Mouse (Mus musculus) hindbrain, embryonic 13.5 days (tissue): ENCODE measurements at regions not wholly inside any gene's neighbourhood (a gene's known extent, or its start where the extent isn't known, plus 50 kb on each side); places are given as distances from the start of the nearest gene placed in this dataset.
A peak's percentile ranks its signal among the peaks of the same experiment; 100 is the strongest.

ENCODE experiments used
- ATAC-seq: fragments of 200-750 bp; cut with Nextera tagmentation; 2 replicates; pipeline ENCODE4 v1.8.0; 2017; ENCODE audit warnings: moderate TSS enrichment; ENCODE audit not compliant: low FRiP score
- H3K27ac ChIP-seq: fragments of 300-500 bp; sonication (generic); 2 replicates; pipeline ENCODE4 v1.5.1; 2015; ENCODE audit warnings: inconsistent platforms, mild to moderate bottlenecking, moderate library complexity
- H3K27me3 ChIP-seq: fragments of 300-500 bp; sonication (generic); 2 replicates; pipeline ENCODE4 v1.6.1; 2015; ENCODE audit warnings: mild to moderate bottlenecking, inconsistent platforms
- H3K36me3 ChIP-seq: fragments of 300-500 bp; sonication (generic); 2 replicates; pipeline ENCODE4 v1.6.1; 2015; ENCODE audit warnings: mild to moderate bottlenecking, inconsistent platforms
- H3K4me1 ChIP-seq: fragments of 300-500 bp; sonication (generic); replicated peaks from 2 replicates; pipeline ENCODE4 v1.6.1; 2015; ENCODE audit warnings: inconsistent platforms
- H3K4me2 ChIP-seq: fragments of 300-500 bp; sonication (generic); 2 replicates; pipeline ENCODE4 v1.6.1; 2015; ENCODE audit warnings: inconsistent platforms, mild to moderate bottlenecking, moderate library complexity
- H3K4me3 ChIP-seq: fragments of 300-500 bp; sonication (generic); 2 replicates; pipeline ENCODE4 v1.5.1; 2015; ENCODE audit warnings: mild to moderate bottlenecking, inconsistent platforms
- H3K9ac ChIP-seq: fragments of 300-500 bp; sonication (generic); 2 replicates; pipeline ENCODE4 v1.6.1; 2015; ENCODE audit warnings: mild to moderate bottlenecking, inconsistent platforms
- H3K9me3 ChIP-seq: fragments of 300-500 bp; sonication (generic); 2 replicates; pipeline ENCODE4 v1.6.1; 2016; ENCODE audit warnings: inconsistent platforms
- WGBS: fragments of 180-500 bp; shearing (Covaris S2); methylation state at CpG from one replicate; pipeline ENCODE4 v1.1.7; 2015; 5-methylcytosine and 5-hydroxymethylcytosine counted together

- Histone ChIP-seq H3K36me3 (no peaks in the 10 kb centered on the region), H3K4me2 (no peak overlapping the region), H3K9me3 (no peaks in the 10 kb centered on the region), H3K4me3 (no peak overlapping the region), H3K27ac (no peak overlapping the region), H3K27me3 (no peaks in the 10 kb centered on the region), H3K4me1 (no peaks in the 10 kb centered on the region), H3K9ac (no peak overlapping the region)
- WGBS: 76% methylated on average over 3 of the region's 3 CpGs
- no peak for ATAC-seq
Measured at GRCm38 (mm10) chr10:68897524-68897923, 174.1 kb downstream of the Tmem26 start.

GRCm38 (mm10) chr10:68901168-68901567, 177.7 kb downstream of the Tmem26 start:
- WGBS: 83% methylated on average over 4 of the region's 4 CpGs
- Histone ChIP-seq H3K4me2 (no peak overlapping the region), H3K36me3 (no peaks in the 10 kb centered on the region), H3K4me1 (no peaks in the 10 kb centered on the region), H3K9me3 (no peaks in the 10 kb centered on the region), H3K27me3 (no peaks in the 10 kb centered on the region), H3K4me3 (no peak overlapping the region), H3K27ac (no peak overlapping the region), H3K9ac (no peak overlapping the region)
- ATAC-seq: no peak

GRCm38 (mm10) chr10:68902670-68903069, 179.2 kb downstream of the Tmem26 start:
- H3K36me3 ChIP-seq: no peaks in the 10 kb centered on the region
- 27% methylated on average over 3 of the region's 3 CpGs for WGBS

GRCm38 (mm10) chr10:68904337-68904736, 180.9 kb downstream of the Tmem26 start:
- Histone ChIP-seq H3K27ac (no peak overlapping the region), H3K4me1 (peaks cover 4% of the 10 kb centered on the region; the same call in 1 of the 2 replicates), H3K27me3 (no peaks in the 10 kb centered on the region), H3K9ac (no peak overlapping the region), H3K4me2 (no peak overlapping the region), H3K9me3 (no peaks in the 10 kb centered on the region), H3K36me3 (no peaks in the 10 kb centered on the region), H3K4me3 (no peak overlapping the region)
- ATAC-seq: no peak
- 93% methylated on average over 10 of the region's 10 CpGs for WGBS

More at GRCm38 (mm10) chr10:68902670-68903069, 179.2 kb downstream of the Tmem26 start:
- Histone ChIP-seq H3K4me1 (no peaks in the 10 kb centered on the region), H3K4me2 (no peak overlapping the region), H3K9me3 (no peaks in the 10 kb centered on the region), H3K27me3 (no peaks in the 10 kb centered on the region), H3K4me3 (no peak overlapping the region), H3K27ac (no peak overlapping the region), H3K9ac (no peak overlapping the region)
- ATAC-seq: no peak

GRCm38 (mm10) chr10:68908236-68908635, 184.8 kb downstream of the Tmem26 start:
- no peaks in the 10 kb centered on the region for H3K9me3 ChIP-seq
- no peak overlapping the region for H3K4me3 ChIP-seq
- 0 out of 2 replicates have a peak, but pooled peaks have one; percentile 21 for ATAC-seq
- no peaks in the 10 kb centered on the region for H3K36me3 ChIP-seq
- H3K27ac ChIP-seq: no peak overlapping the region
- H3K9ac ChIP-seq: no peak overlapping the region
- H3K4me1 ChIP-seq: peaks cover 4% of the 10 kb centered on the region; the same call in 1 of the 2 replicates
- H3K27me3 ChIP-seq: no peaks in the 10 kb centered on the region
- WGBS: 19% methylated on average over 5 of the region's 5 CpGs
- H3K4me2 ChIP-seq: no peak overlapping the region

GRCm38 (mm10) chr10:68909018-68909417, 185.6 kb downstream of the Tmem26 start:
- no peak overlapping the region for H3K9ac ChIP-seq

GRCm38 (mm10) chr10:68916147-68916546, 192.7 kb downstream of the Tmem26 start:
- no peak for ATAC-seq
- H3K36me3 ChIP-seq: no peaks in the 10 kb centered on the region
- H3K27ac ChIP-seq: no peak overlapping the region
- 81% methylated on average over 7 of the region's 7 CpGs for WGBS
- H3K4me1 ChIP-seq: no peaks in the 10 kb centered on the region
- no peak overlapping the region for H3K4me3 ChIP-seq
- no peak overlapping the region for H3K4me2 ChIP-seq
- no peaks in the 10 kb centered on the region for H3K9me3 ChIP-seq
- no peak overlapping the region for H3K9ac ChIP-seq
- H3K27me3 ChIP-seq: no peaks in the 10 kb centered on the region

More at GRCm38 (mm10) chr10:68909018-68909417, 185.6 kb downstream of the Tmem26 start:
- Histone ChIP-seq H3K4me3 (no peak overlapping the region), H3K36me3 (no peaks in the 10 kb centered on the region), H3K4me1 (peaks cover 4% of the 10 kb centered on the region; the same call in 1 of the 2 replicates), H3K27ac (peak overlapping the region; percentile 13; the same call in 1 of the 2 replicates), H3K9me3 (no peaks in the 10 kb centered on the region), H3K4me2 (peak overlapping the region; percentile 14), H3K27me3 (no peaks in the 10 kb centered on the region)
- ATAC-seq: 0 out of 2 replicates have a peak, but pooled peaks have one; percentile 32
- 52% methylated on average over 10 of the region's 10 CpGs for WGBS

- no peak overlapping the region for H3K9ac ChIP-seq
- no peak overlapping the region for H3K27ac ChIP-seq
- no peaks in the 10 kb centered on the region for H3K36me3 ChIP-seq
- WGBS: 86% methylated on average over 5 of the region's 5 CpGs
- no peak overlapping the region for H3K4me2 ChIP-seq
- H3K27me3 ChIP-seq: no peaks in the 10 kb centered on the region
- H3K4me3 ChIP-seq: no peak overlapping the region
- H3K9me3 ChIP-seq: no peaks in the 10 kb centered on the region
- no peak for ATAC-seq
- H3K4me1 ChIP-seq: no peaks in the 10 kb centered on the region
Measured at GRCm38 (mm10) chr10:68935843-68936242, 212.4 kb downstream of the Tmem26 start.

- WGBS: 61% methylated on average over 6 of the region's 6 CpGs
- no peak for ATAC-seq
- H3K27ac ChIP-seq: no peak overlapping the region
- no peak overlapping the region for H3K9ac ChIP-seq
- H3K27me3 ChIP-seq: no peaks in the 10 kb centered on the region
- H3K4me1 ChIP-seq: no peaks in the 10 kb centered on the region
- no peak overlapping the region for H3K4me3 ChIP-seq
- no peaks in the 10 kb centered on the region for H3K36me3 ChIP-seq
- H3K4me2 ChIP-seq: no peak overlapping the region
- H3K9me3 ChIP-seq: no peaks in the 10 kb centered on the region
Measured at GRCm38 (mm10) chr10:68943239-68943638, 208.0 kb upstream of the Rhobtb1 start.

GRCm38 (mm10) chr10:68956539-68956938, 194.7 kb upstream of the Rhobtb1 start:
- Histone ChIP-seq H3K36me3 (no peaks in the 10 kb centered on the region), H3K27ac (no peak overlapping the region), H3K4me1 (no peaks in the 10 kb centered on the region), H3K4me3 (no peak overlapping the region), H3K9ac (no peak overlapping the region), H3K27me3 (no peaks in the 10 kb centered on the region), H3K4me2 (no peak overlapping the region), H3K9me3 (0 out of 2 replicates have a peak, but pooled peaks cover 4% of the 10 kb centered on the region)
- ATAC-seq: no peak
- WGBS: 77% methylated on average over 7 of the region's 7 CpGs

GRCm38 (mm10) chr10:68961376-68961775, 189.9 kb upstream of the Rhobtb1 start:
- Histone ChIP-seq H3K4me1 (no peaks in the 10 kb centered on the region), H3K4me3 (no peak overlapping the region), H3K27ac (no peak overlapping the region), H3K27me3 (no peaks in the 10 kb centered on the region), H3K9ac (no peak overlapping the region), H3K9me3 (0 out of 2 replicates have a peak, but pooled peaks cover 4% of the 10 kb centered on the region), H3K4me2 (no peak overlapping the region), H3K36me3 (no peaks in the 10 kb centered on the region)
- no peak for ATAC-seq
- 96% methylated on average over 1 of the region's 1 CpGs for WGBS

GRCm38 (mm10) chr10:68963090-68963489, 188.1 kb upstream of the Rhobtb1 start:
- Histone ChIP-seq H3K4me3 (no peak overlapping the region), H3K4me1 (peaks cover 4% of the 10 kb centered on the region), H3K9ac (no peak overlapping the region), H3K4me2 (no peak overlapping the region), H3K27ac (no peak overlapping the region), H3K27me3 (no peaks in the 10 kb centered on the region), H3K36me3 (no peaks in the 10 kb centered on the region), H3K9me3 (0 out of 2 replicates have a peak, but pooled peaks cover 4% of the 10 kb centered on the region)
- no peak for ATAC-seq
- WGBS: 79% methylated on average over 8 of the region's 8 CpGs

- no peak for ATAC-seq
- H3K36me3 ChIP-seq: no peaks in the 10 kb centered on the region
- no peak overlapping the region for H3K4me2 ChIP-seq
- WGBS: 100% methylated on average over 1 of the region's 1 CpGs
- no peaks in the 10 kb centered on the region for H3K9me3 ChIP-seq
- H3K4me3 ChIP-seq: no peak overlapping the region
- peaks cover 11% of the 10 kb centered on the region for H3K4me1 ChIP-seq
- no peak overlapping the region for H3K27ac ChIP-seq
- no peak overlapping the region for H3K9ac ChIP-seq
- H3K27me3 ChIP-seq: no peaks in the 10 kb centered on the region
Measured at GRCm38 (mm10) chr10:68965271-68965670, 186.0 kb upstream of the Rhobtb1 start.
